Mouse (Mus musculus) midbrain, embryonic 12.5 days (tissue): ENCODE measurements around the gene Thsd7a. TPM values are rescaled to one million over a fixed set of nuclear protein-coding genes. Genes with fewer than 3 reads are reported as not detected.
A peak's percentile ranks its signal among the peaks of the same experiment; 100 is the strongest.

Experiments used
- ATAC-seq: fragments of 200-750 bp; cut with Nextera tagmentation; 2 replicates; pipeline ENCODE4 v1.8.0; 2017; ENCODE audit warnings: low read depth, moderate TSS enrichment, moderate library complexity; ENCODE audit not compliant: low FRiP score
- H3K27ac ChIP-seq: fragments of 300-500 bp; sonication (generic); replicated peaks from 2 replicates; pipeline ENCODE4 v1.5.1; 2016; ENCODE audit warnings: mild to moderate bottlenecking
- H3K27me3 ChIP-seq: fragments of 300-500 bp; sonication (generic); 2 replicates; pipeline ENCODE4 v1.6.1; 2016; ENCODE audit warnings: mild to moderate bottlenecking
- H3K36me3 ChIP-seq: fragments of 300-500 bp; sonication (generic); 2 replicates; pipeline ENCODE4 v1.6.1; 2016
- H3K4me1 ChIP-seq: fragments of 300-500 bp; sonication (generic); 2 replicates; pipeline ENCODE4 v1.6.1; 2016
- H3K4me2 ChIP-seq: fragments of 300-500 bp; sonication (generic); replicated peaks from 2 replicates; pipeline ENCODE4 v1.6.1; 2016; ENCODE audit warnings: mild to moderate bottlenecking, moderate library complexity
- H3K4me3 ChIP-seq: fragments of 300-500 bp; sonication (generic); 2 replicates; pipeline ENCODE4 v1.5.1; 2016; ENCODE audit warnings: mild to moderate bottlenecking
- H3K9ac ChIP-seq: fragments of 300-500 bp; sonication (generic); replicated peaks from 2 replicates; pipeline ENCODE4 v1.6.1; 2016; ENCODE audit warnings: mild to moderate bottlenecking, moderate library complexity
- H3K9me3 ChIP-seq: fragments of 300-500 bp; sonication (generic); 2 replicates; pipeline ENCODE4 v1.6.1; 2016; ENCODE audit warnings: mild to moderate bottlenecking
- WGBS: fragments of 180-500 bp; shearing (Covaris S2); methylation state at CpG from one replicate; pipeline ENCODE4 v1.1.7; 2016; 5-methylcytosine and 5-hydroxymethylcytosine counted together
- polyA plus RNA-seq: library from polyadenylated mRNA; unstranded; fragments of >200 nt; fragmentation: Nextera tagmentation; extraction: Ambion mirVana; gene quantifications from 2 replicates; pipeline ENCODE4 v1.2.1, GENCODE M21; 2016

Gene Thsd7a
- polyA plus RNA-seq, 1 experiment from 2014 or later: 39.3 TPM

DNA sequence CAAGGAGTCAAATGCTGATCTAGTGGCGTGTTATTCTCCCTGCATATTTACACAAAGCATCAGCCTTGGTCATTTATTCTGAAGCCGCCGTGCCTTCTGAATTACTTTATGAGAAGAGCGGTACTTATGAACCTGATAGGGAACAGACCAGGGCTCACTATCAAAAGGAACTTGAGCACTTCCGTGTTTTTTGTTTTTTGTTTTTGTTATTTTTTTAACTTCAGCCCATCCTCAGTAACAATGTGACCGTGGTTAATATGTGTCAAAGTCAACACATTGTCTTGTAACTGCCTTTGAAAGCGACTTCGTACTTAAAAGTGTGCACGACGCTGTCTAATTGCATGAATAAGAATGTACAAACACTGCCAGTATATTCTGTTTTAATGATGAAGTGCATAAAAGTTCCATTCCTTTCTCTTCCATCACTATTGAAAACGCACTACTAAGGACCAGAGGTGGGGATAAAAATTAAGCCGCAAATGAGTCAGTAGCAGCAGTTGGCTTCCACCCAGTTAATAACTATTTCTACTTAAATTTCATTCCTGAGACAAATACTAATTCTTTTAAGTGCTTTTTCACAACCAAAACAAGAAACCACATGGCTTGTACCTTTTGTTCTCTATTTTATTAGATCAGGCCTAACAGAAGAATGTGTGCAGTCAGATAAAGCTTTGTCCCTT, 461 bp upstream of the Thsd7a start:
- H3K9me3 ChIP-seq: no peaks in the 10 kb centered on the region
- peak overlapping the region; percentile 63 for H3K4me2 ChIP-seq
- H3K36me3 ChIP-seq: no peaks in the 10 kb centered on the region
- H3K27me3 ChIP-seq: no peaks in the 10 kb centered on the region
- H3K4me1 ChIP-seq: peaks cover 16% of the 10 kb centered on the region
- peak overlapping the region; percentile 83 for H3K9ac ChIP-seq
- ATAC-seq: no peak
- 7% methylated on average over 12 of the region's 12 CpGs for WGBS
- H3K27ac ChIP-seq: peak overlapping the region; percentile 98
- H3K4me3 ChIP-seq: peak overlapping the region; percentile 62

- 2% methylated on average over 6 of the region's 6 CpGs for WGBS
- Histone ChIP-seq H3K27ac (peak overlapping the region; percentile 98), H3K4me3 (peak overlapping the region; percentile 62), H3K36me3 (no peaks in the 10 kb centered on the region), H3K4me2 (peak overlapping the region; percentile 63), H3K4me1 (peaks cover 16% of the 10 kb centered on the region), H3K9ac (peak overlapping the region; percentile 83), H3K27me3 (no peaks in the 10 kb centered on the region), H3K9me3 (no peaks in the 10 kb centered on the region)
- ATAC-seq: no peak
These were observed 790 bp downstream of the Thsd7a start for GRCm38 (mm10) chr6:12748454-12748786.

GRCm38 (mm10) chr6:12747856-12748450, 1.3 kb downstream of the Thsd7a start:
- no peak for ATAC-seq
- peaks cover 16% of the 10 kb centered on the region for H3K4me1 ChIP-seq
- peak overlapping the region; percentile 83 for H3K9ac ChIP-seq
- H3K4me2 ChIP-seq: peak overlapping the region; percentile 63
- no peaks in the 10 kb centered on the region for H3K9me3 ChIP-seq
- no peaks in the 10 kb centered on the region for H3K27me3 ChIP-seq
- H3K36me3 ChIP-seq: no peaks in the 10 kb centered on the region
- H3K4me3 ChIP-seq: peak overlapping the region; percentile 62
- H3K27ac ChIP-seq: peak overlapping the region; percentile 98
- 4% methylated on average over 11 of the region's 11 CpGs for WGBS

GRCm38 (mm10) chr6:12742791-12743190, 6.4 kb downstream of the Thsd7a start:
- Histone ChIP-seq H3K4me3 (no peak overlapping the region), H3K4me1 (no peaks in the 10 kb centered on the region), H3K36me3 (no peaks in the 10 kb centered on the region), H3K27ac (no peak overlapping the region), H3K9me3 (no peaks in the 10 kb centered on the region), H3K4me2 (no peak overlapping the region), H3K9ac (no peak overlapping the region), H3K27me3 (no peaks in the 10 kb centered on the region)
- WGBS: 87% methylated on average over 4 of the region's 4 CpGs
- no peak for ATAC-seq

- H3K9me3 ChIP-seq: 0 out of 2 replicates have a peak, but pooled peaks cover 3% of the 10 kb centered on the region
- WGBS: 94% methylated on average over 3 of the region's 3 CpGs
- no peak overlapping the region for H3K4me3 ChIP-seq
- no peaks in the 10 kb centered on the region for H3K4me1 ChIP-seq
- H3K9ac ChIP-seq: no peak overlapping the region
- no peak overlapping the region for H3K27ac ChIP-seq
- no peaks in the 10 kb centered on the region for H3K27me3 ChIP-seq
- H3K4me2 ChIP-seq: no peak overlapping the region
- no peak for ATAC-seq
- no peaks in the 10 kb centered on the region for H3K36me3 ChIP-seq
These were observed 15.3 kb downstream of the Thsd7a start for GRCm38 (mm10) chr6:12733924-12734323.

GRCm38 (mm10) chr6:12716071-12716470, 33.1 kb downstream of the Thsd7a start:
- no peaks in the 10 kb centered on the region for H3K36me3 ChIP-seq
- no peak overlapping the region for H3K9ac ChIP-seq
- no peaks in the 10 kb centered on the region for H3K9me3 ChIP-seq
- H3K27me3 ChIP-seq: no peaks in the 10 kb centered on the region
- H3K4me3 ChIP-seq: no peak overlapping the region
- H3K4me2 ChIP-seq: no peak overlapping the region
- 92% methylated on average over 8 of the region's 8 CpGs for WGBS
- ATAC-seq: 0 out of 2 replicates have a peak, but pooled peaks have one; percentile 23
- H3K27ac ChIP-seq: no peak overlapping the region
- no peaks in the 10 kb centered on the region for H3K4me1 ChIP-seq

DNA sequence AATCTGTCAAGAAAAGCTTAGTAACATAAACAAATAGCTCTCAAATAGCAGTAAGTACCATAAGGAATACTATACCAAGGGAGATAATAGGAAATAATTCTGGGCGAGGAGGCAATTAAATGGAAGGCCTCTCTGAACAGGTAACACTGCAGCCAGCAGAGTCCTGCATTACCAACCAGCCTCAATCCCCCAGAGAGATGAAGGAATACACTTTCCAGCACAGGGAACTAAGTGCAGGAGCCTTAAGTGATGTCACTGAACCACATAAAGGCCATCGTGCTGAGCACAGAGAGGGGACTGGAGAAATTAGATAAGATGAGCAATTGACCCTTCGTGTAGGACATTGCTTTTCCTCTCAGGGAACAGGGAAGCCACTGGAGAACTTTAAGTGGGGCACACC, 36.6 kb downstream of the Thsd7a start:
- no peaks in the 10 kb centered on the region for H3K9me3 ChIP-seq
- 76% methylated on average over 3 of the region's 3 CpGs for WGBS
- no peak for ATAC-seq

DNA sequence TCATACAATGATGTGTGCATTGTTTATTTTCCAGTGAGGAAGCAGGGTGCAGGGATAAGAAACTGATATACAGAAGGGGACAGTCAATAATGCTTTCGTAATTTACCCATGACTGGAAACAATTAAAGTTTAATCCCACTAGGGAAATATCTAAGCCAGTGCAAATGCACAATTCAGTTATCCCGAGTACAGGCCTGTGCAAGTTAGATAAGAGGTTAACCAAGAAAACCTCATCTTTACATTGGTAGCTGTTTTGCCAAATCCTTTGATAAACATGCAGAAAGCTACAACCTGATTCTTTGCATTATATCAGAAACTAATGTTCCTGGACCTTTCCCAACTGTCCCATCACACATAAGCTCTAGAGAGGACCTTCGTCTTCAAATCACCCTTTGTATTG, 46.3 kb downstream of the Thsd7a start:
- no peak overlapping the region for H3K27ac ChIP-seq
- no peaks in the 10 kb centered on the region for H3K36me3 ChIP-seq
- H3K4me2 ChIP-seq: no peak overlapping the region
- H3K27me3 ChIP-seq: no peaks in the 10 kb centered on the region
- H3K9ac ChIP-seq: no peak overlapping the region
- ATAC-seq: peak; percentile 65; the same call in 1 of the 2 replicates
- no peaks in the 10 kb centered on the region for H3K4me1 ChIP-seq
- H3K4me3 ChIP-seq: no peak overlapping the region
- 59% methylated on average over 3 of the region's 3 CpGs for whole genome bisulfite sequencing
- peaks cover 5% of the 10 kb centered on the region; the same call in 1 of the 2 replicates for H3K9me3 ChIP-seq

More for the DNA sequence above, 36.6 kb downstream of the Thsd7a start:
- Histone ChIP-seq H3K27ac (no peak overlapping the region), H3K4me2 (no peak overlapping the region), H3K27me3 (no peaks in the 10 kb centered on the region), H3K4me3 (no peak overlapping the region), H3K36me3 (no peaks in the 10 kb centered on the region), H3K9ac (no peak overlapping the region), H3K4me1 (no peaks in the 10 kb centered on the region)

- H3K36me3 ChIP-seq: no peaks in the 10 kb centered on the region
- 91% methylated on average over 2 of the region's 2 CpGs for whole genome bisulfite sequencing
- H3K4me2 ChIP-seq: no peak overlapping the region
- H3K9me3 ChIP-seq: no peaks in the 10 kb centered on the region
- no peak overlapping the region for H3K9ac ChIP-seq
- H3K27ac ChIP-seq: no peak overlapping the region
- H3K4me1 ChIP-seq: no peaks in the 10 kb centered on the region
- no peak for ATAC-seq
- no peaks in the 10 kb centered on the region for H3K27me3 ChIP-seq
- H3K4me3 ChIP-seq: no peak overlapping the region
These were observed 50.1 kb downstream of the Thsd7a start for GRCm38 (mm10) chr6:12699089-12699488.

- Histone ChIP-seq H3K27me3 (no peaks in the 10 kb centered on the region), H3K4me2 (no peak overlapping the region), H3K9me3 (no peaks in the 10 kb centered on the region), H3K36me3 (no peaks in the 10 kb centered on the region), H3K4me1 (no peaks in the 10 kb centered on the region), H3K9ac (no peak overlapping the region), H3K27ac (no peak overlapping the region), H3K4me3 (no peak overlapping the region)
- ATAC-seq: no peak
- 71% methylated on average over 1 of the region's 1 CpGs for WGBS
These were observed 55.5 kb downstream of the Thsd7a start for GRCm38 (mm10) chr6:12693689-12694088.

GRCm38 (mm10) chr6:12693239-12693638, 56.0 kb downstream of the Thsd7a start:
- H3K4me3 ChIP-seq: no peak overlapping the region
- no peak overlapping the region for H3K4me2 ChIP-seq
- H3K4me1 ChIP-seq: no peaks in the 10 kb centered on the region
- H3K27me3 ChIP-seq: no peaks in the 10 kb centered on the region
- no peaks in the 10 kb centered on the region for H3K36me3 ChIP-seq
- H3K9ac ChIP-seq: no peak overlapping the region
- no peak for ATAC-seq
- 96% methylated on average over 3 of the region's 3 CpGs for WGBS
- H3K9me3 ChIP-seq: no peaks in the 10 kb centered on the region
- no peak overlapping the region for H3K27ac ChIP-seq

DNA sequence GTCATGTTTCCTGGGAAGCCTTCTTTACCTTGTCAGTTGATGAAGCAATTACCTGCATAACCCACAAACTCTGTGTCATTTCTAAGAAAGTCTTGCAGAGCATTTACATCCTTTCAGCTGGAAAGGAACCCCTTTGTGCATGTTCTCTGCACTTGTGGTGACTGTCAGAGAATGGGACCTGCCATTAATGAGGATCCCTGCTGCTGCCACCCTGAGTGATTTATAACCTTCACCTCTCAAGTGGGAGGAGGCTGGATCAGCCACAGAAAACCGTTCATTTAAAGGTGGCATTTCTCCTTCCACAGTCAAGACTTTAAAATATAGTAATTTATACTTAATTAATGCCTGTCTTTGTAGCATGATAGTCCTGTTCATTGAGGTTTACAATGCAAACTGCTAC, 99.6 kb downstream of the Thsd7a start:
- Histone ChIP-seq H3K9ac (no peak overlapping the region), H3K27me3 (no peaks in the 10 kb centered on the region), H3K4me1 (no peaks in the 10 kb centered on the region; the same call in 1 of the 2 replicates), H3K27ac (no peak overlapping the region), H3K9me3 (no peaks in the 10 kb centered on the region), H3K4me2 (no peak overlapping the region), H3K36me3 (no peaks in the 10 kb centered on the region), H3K4me3 (no peak overlapping the region)
- WGBS: 47% methylated on average over 1 of the region's 1 CpGs
- no peak for ATAC-seq
